Mouse (Mus musculus): ENCODE measurements around the gene Zfp740.
"Not testable (repeated sequence)": the region's sequence is repeated elsewhere in the genome, so short reads cannot be mapped to it uniquely, and the experiment has no call there.

DNA sequence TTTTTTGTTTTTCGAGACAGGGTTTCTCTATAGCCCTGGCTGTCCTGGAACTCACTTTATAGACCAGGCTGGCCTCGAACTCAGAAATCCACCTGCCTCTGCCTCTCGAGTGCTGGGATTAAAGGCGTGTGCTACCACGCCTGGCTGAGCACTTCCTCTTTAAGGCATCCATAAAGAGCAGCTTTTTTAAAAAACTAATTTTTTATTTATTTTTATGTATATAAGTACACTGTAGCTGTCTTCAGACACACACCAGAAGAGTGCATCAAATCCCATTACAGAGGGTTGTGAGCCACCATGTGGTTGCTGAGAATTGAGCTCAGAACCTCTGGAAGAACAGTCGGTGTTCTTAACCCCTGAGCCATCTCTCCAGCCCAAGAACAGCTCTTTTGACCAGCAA lies 22.6 kb downstream of the Zfp740 start:
- not testable (repeated sequence) for TF ChIP-seq CTCF, EP300 (IDR thresholded peaks at IDR 0.05; ENCODE audit: low read depth)

Measured in liver, postnatal 0 days (tissue).